Mouse (Mus musculus) small intestine, adult 2 months (tissue): ENCODE measurements around the gene Idh2.

Experiments used
- CTCF ChIP-seq: fragments of 200-500 bp; IDR thresholded peaks from 2 replicates; pipeline ENCODE4 v1.5.1; 2012; ENCODE audit warnings: low read depth, mild to moderate bottlenecking, control low read depth, inconsistent platforms, low read length, moderate library complexity, mixed read lengths; ENCODE audit not compliant: insufficient replicate concordance, insufficient read length; ENCODE audit errors: extremely low read depth
- POLR2A ChIP-seq: fragments of 200-500 bp; IDR thresholded peaks from 2 replicates; pipeline ENCODE4 v1.6.1; 2012; ENCODE audit warnings: low read depth, mild to moderate bottlenecking, control low read depth, inconsistent platforms, low read length, moderate library complexity

- TF ChIP-seq POLR2A (no peak), CTCF (no peak)
These were observed 27.0 kb downstream of the Idh2 start for GRCm38 (mm10) chr7:80088191-80088590.
